Mouse (Mus musculus) lung, postnatal 0 days (tissue): ENCODE measurements around the gene Cntrob. TPM values are rescaled to one million over a fixed set of nuclear protein-coding genes. Genes with fewer than 3 reads are reported as not detected.

Experiments used
- ATAC-seq: fragments of 200-750 bp; cut with Nextera tagmentation; 2 replicates; pipeline ENCODE4 v1.8.0; 2017; ENCODE audit warnings: moderate library complexity
- DNase-seq: peaks from one replicate; pipeline ENCODE4 v3.0.0-alpha.2; 2016; ENCODE audit warnings: low spot score
- H3K27ac ChIP-seq: fragments of 300-500 bp; sonication (generic); 2 replicates; pipeline ENCODE4 v1.5.1; 2014; ENCODE audit warnings: antibody characterized with exemption, mild to moderate bottlenecking, low read length, mixed read lengths
- H3K27me3 ChIP-seq: fragments of 300-500 bp; sonication (generic); replicated peaks from 2 replicates; pipeline ENCODE4 v1.6.1; 2014; ENCODE audit warnings: low read length, mixed read lengths; ENCODE audit not compliant: insufficient read depth
- H3K36me3 ChIP-seq: fragments of 300-500 bp; sonication (generic); 2 replicates; pipeline ENCODE4 v1.6.1; 2014; ENCODE audit warnings: low read length, mixed read lengths; ENCODE audit not compliant: insufficient read depth
- H3K4me1 ChIP-seq: fragments of 300-500 bp; sonication (generic); 2 replicates; pipeline ENCODE4 v1.6.1; 2014; ENCODE audit warnings: antibody characterized with exemption, low read depth, low read length, mixed read lengths; ENCODE audit not compliant: insufficient read depth
- H3K4me2 ChIP-seq: fragments of 300-500 bp; sonication (generic); replicated peaks from 2 replicates; pipeline ENCODE4 v1.6.1; 2014; ENCODE audit warnings: low read depth, mild to moderate bottlenecking, low read length, moderate library complexity, mixed read lengths
- H3K4me3 ChIP-seq: fragments of 300-500 bp; sonication (generic); 2 replicates; pipeline ENCODE4 v1.5.1; 2014; ENCODE audit warnings: low read depth, low read length
- H3K9ac ChIP-seq: fragments of 300-500 bp; sonication (generic); replicated peaks from 2 replicates; pipeline ENCODE4 v1.6.1; 2014; ENCODE audit warnings: low read depth, mild to moderate bottlenecking
- H3K9me3 ChIP-seq: fragments of 300-500 bp; sonication (generic); 2 replicates; pipeline ENCODE4 v1.6.1; 2016; ENCODE audit warnings: low read length, mixed read lengths
- CTCF ChIP-seq: IDR thresholded peaks from 2 replicates; pipeline ENCODE4 v1.5.1; 2016; ENCODE audit warnings: antibody characterized with exemption, mild to moderate bottlenecking
- EP300 ChIP-seq: IDR thresholded peaks from 2 replicates; pipeline ENCODE4 v1.6.1; 2016; ENCODE audit warnings: antibody characterized with exemption, mild to moderate bottlenecking, control low read depth
- WGBS: fragments of 180-500 bp; shearing (Covaris S2); extraction: QIAGEN DNeasy Blood & Tissue Kit; methylation state at CpG from one replicate; pipeline ENCODE4 v1.1.7; 2014; 5-methylcytosine and 5-hydroxymethylcytosine counted together
- polyA plus RNA-seq: library from polyadenylated mRNA; unstranded; fragments of >200 nt; fragmentation: Nextera tagmentation; extraction: Ambion mirVana; gene quantifications from 2 replicates; pipeline ENCODE4 v1.2.1, GENCODE M21; 2015

The Cntrob gene
- polyA plus RNA-seq, 1 experiment from 2014 or later = 5.0 TPM

DNA sequence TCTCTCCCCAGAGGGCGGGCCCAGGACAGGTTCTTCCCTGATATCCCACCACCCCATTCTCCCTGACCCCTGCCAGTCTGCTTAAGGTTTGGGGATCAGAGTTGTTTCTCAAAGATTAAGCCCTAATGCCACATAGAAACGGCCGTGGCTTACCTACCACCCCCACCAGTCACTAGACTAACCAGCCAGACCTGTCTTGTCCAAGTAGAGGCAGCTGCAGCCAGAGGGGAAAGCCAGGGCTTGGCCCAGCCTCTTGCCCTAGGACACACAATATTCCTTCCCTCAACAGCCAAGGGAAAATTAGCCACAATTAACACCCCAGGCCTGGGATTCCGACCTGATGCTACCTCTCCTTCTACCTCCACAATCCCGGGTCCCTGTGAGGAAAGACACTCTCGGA is 42.1 kb upstream of the Cntrob start:
- Histone ChIP-seq H3K9me3 (no peaks in the 10 kb centered on the region), H3K27me3 (no peaks in the 10 kb centered on the region), H3K4me2 (peak overlapping the region; percentile 77), H3K27ac (peak overlapping the region; percentile 100), H3K36me3 (peaks cover 17% of the 10 kb centered on the region; the same call in 1 of the 2 replicates), H3K4me1 (peaks cover 24% of the 10 kb centered on the region), H3K9ac (peak overlapping the region; percentile 26; the same call in 1 of the 2 replicates), H3K4me3 (peak overlapping the region; percentile 98)
- DNase-seq = peak; percentile 58
- peak; percentile 14; the same call in 1 of the 2 replicates for ATAC-seq
- 22% methylated on average over 6 of the region's 6 CpGs for WGBS
- TF ChIP-seq EP300 (no peak), CTCF (no peak)

- no peaks in the 10 kb centered on the region for H3K27me3 ChIP-seq
- ATAC-seq (peak; percentile 66), DNase-seq (peak; percentile 96)
- H3K9ac ChIP-seq = no peak overlapping the region
- H3K4me2 ChIP-seq = peak overlapping the region; percentile 77
- H3K4me1 ChIP-seq = peaks cover 24% of the 10 kb centered on the region
- no peak; the same call in 1 of the 2 replicates for TF ChIP-seq CTCF
- TF ChIP-seq EP300 = peak; percentile 9
- WGBS = 2% methylated on average over 6 of the region's 6 CpGs
- H3K9me3 ChIP-seq = no peaks in the 10 kb centered on the region
- no peak overlapping the region for H3K4me3 ChIP-seq
- H3K27ac ChIP-seq = peak overlapping the region; percentile 100
- H3K36me3 ChIP-seq = peaks cover 24% of the 10 kb centered on the region; the same call in 1 of the 2 replicates
Observed at GRCm38 (mm10) chr11:69364910-69365309, 41.3 kb upstream of the Cntrob start.

GRCm38 (mm10) chr11:69364376-69364775 is 40.8 kb upstream of the Cntrob start:
- Histone ChIP-seq H3K36me3 (peaks cover 30% of the 10 kb centered on the region; the same call in 1 of the 2 replicates), H3K27me3 (no peaks in the 10 kb centered on the region), H3K9ac (no peak overlapping the region), H3K4me3 (no peak overlapping the region), H3K27ac (peak overlapping the region; percentile 100), H3K4me2 (peak overlapping the region; percentile 77), H3K4me1 (peaks cover 24% of the 10 kb centered on the region), H3K9me3 (no peaks in the 10 kb centered on the region)
- DNase-seq = no peak
- no peak for TF ChIP-seq EP300
- TF ChIP-seq CTCF = no peak
- WGBS = 25% methylated on average over 8 of the region's 8 CpGs
- ATAC-seq = no peak

GRCm38 (mm10) chr11:69362479-69362878 is 38.9 kb upstream of the Cntrob start:
- no peak overlapping the region for H3K4me2 ChIP-seq
- H3K4me1 ChIP-seq = peaks cover 19% of the 10 kb centered on the region
- H3K9ac ChIP-seq = no peak overlapping the region
- no peaks in the 10 kb centered on the region for H3K9me3 ChIP-seq
- 47% methylated on average over 2 of the region's 2 CpGs for WGBS
- H3K4me3 ChIP-seq = no peak overlapping the region
- H3K27ac ChIP-seq = no peak overlapping the region
- peak; percentile 50 for TF ChIP-seq CTCF
- no peak for TF ChIP-seq EP300
- no peak for ATAC-seq
- peak; percentile 42 for DNase-seq
- peaks cover 47% of the 10 kb centered on the region; the same call in 1 of the 2 replicates for H3K36me3 ChIP-seq
- H3K27me3 ChIP-seq = no peaks in the 10 kb centered on the region

DNA sequence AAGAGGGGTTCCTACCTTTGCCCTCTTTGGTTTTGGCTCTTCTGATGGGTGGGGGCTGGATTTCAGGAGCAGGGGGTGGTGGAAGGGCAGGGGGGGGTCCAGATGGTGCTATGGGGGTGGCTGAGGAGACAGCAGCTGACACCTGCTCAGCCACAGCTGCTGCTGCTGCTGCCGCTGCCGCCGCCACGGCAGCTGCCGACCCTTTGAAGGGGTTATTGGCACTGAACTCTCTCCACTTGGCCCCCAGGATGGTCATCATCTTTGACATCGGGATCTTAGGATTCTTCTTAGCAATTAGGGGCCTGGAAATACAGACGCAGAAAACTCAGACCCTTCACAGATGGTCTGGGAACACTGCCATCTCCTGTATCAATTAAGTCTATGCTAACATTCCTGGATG is 38.4 kb upstream of the Cntrob start:
- ATAC-seq (no peak), DNase-seq (no peak)
- WGBS = 59% methylated on average over 7 of the region's 7 CpGs
- no peak overlapping the region for H3K4me3 ChIP-seq
- no peak overlapping the region for H3K4me2 ChIP-seq
- H3K36me3 ChIP-seq = peaks cover 52% of the 10 kb centered on the region; the same call in 1 of the 2 replicates
- peaks cover 19% of the 10 kb centered on the region for H3K4me1 ChIP-seq
- H3K9ac ChIP-seq = no peak overlapping the region
- no peaks in the 10 kb centered on the region for H3K9me3 ChIP-seq
- TF ChIP-seq EP300 = no peak
- no peak overlapping the region for H3K27ac ChIP-seq
- H3K27me3 ChIP-seq = no peaks in the 10 kb centered on the region

- no peak for TF ChIP-seq CTCF
- TF ChIP-seq EP300 = no peak
- 86% methylated on average over 12 of the region's 12 CpGs for WGBS
- Histone ChIP-seq H3K36me3 (peaks cover 75% of the 10 kb centered on the region), H3K27ac (no peak overlapping the region), H3K4me2 (no peak overlapping the region), H3K9ac (no peak overlapping the region), H3K4me1 (no peaks in the 10 kb centered on the region), H3K9me3 (no peaks in the 10 kb centered on the region), H3K27me3 (no peaks in the 10 kb centered on the region), H3K4me3 (no peak overlapping the region)
- no peak for ATAC-seq
- DNase-seq = no peak
Observed at GRCm38 (mm10) chr11:69357690-69358089, 34.1 kb upstream of the Cntrob start.

DNA sequence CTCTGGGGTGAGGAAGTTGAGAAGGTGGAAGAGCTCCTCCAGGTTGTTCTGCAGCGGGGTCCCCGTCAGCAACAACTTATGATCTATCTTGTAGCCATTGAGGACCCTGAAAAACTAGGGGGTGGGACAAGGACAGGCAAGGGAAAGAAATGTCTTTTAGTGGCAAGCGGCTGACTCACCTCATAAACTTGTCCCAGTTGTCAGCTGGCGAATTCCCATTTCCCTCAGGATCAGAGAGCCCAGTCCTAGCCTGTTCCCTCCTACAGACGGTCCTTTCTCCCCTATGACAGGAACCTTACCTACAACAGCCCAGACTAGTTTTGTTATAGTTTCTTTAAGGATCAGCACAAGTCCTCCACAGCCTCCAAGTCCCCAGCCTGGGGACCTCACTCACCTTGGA is 33.0 kb upstream of the Cntrob start:
- no peak for DNase-seq
- H3K4me1 ChIP-seq = no peaks in the 10 kb centered on the region
- TF ChIP-seq CTCF (no peak), EP300 (no peak)
- ATAC-seq = no peak
- no peaks in the 10 kb centered on the region for H3K9me3 ChIP-seq
- H3K4me3 ChIP-seq = no peak overlapping the region
- no peak overlapping the region for H3K4me2 ChIP-seq
- no peak overlapping the region for H3K9ac ChIP-seq
- H3K36me3 ChIP-seq = peaks cover 73% of the 10 kb centered on the region
- no peak overlapping the region for H3K27ac ChIP-seq
- 87% methylated on average over 5 of the region's 5 CpGs for WGBS
- H3K27me3 ChIP-seq = no peaks in the 10 kb centered on the region
